Mouse (Mus musculus): Measurements from ENCODE around the gene Lat.
"Not testable (repeated sequence)": the region's sequence is repeated elsewhere in the genome, so short reads cannot be mapped to it uniquely, and the experiment has no call there.

The Lat gene

GRCm38 (mm10) chr7:126369393-126369792 lies at the start of gene Lat:
Gene Lat (minus strand): TSS chr7:126369570.
- DNase-seq (ENCODE audit: low spot score): no peak

GRCm38 (mm10) chr7:126418496-126418895 lies 49.1 kb upstream of the Lat start:
- DNase-seq (ENCODE audit: low spot score): no peak

GRCm38 (mm10) chr7:126417606-126418005 lies 48.2 kb upstream of the Lat start:
- no peak for DNase-seq (ENCODE audit: low spot score)

- peak; percentile 32 for DNase-seq (ENCODE audit: low spot score)
These were observed 47.7 kb upstream of the Lat start for GRCm38 (mm10) chr7:126417045-126417444.

- no peak for DNase-seq (ENCODE audit: low spot score)
These were observed 47.2 kb upstream of the Lat start for GRCm38 (mm10) chr7:126416615-126417014.

GRCm38 (mm10) chr7:126414725-126415124 lies 45.4 kb upstream of the Lat start, which contains the start of gene Cd19:
Gene Cd19 (minus strand): TSS chr7:126414889.
- DNase-seq (ENCODE audit: low spot score): no peak

GRCm38 (mm10) chr7:126411061-126411460 lies 41.7 kb upstream of the Lat start:
- DNase-seq (ENCODE audit: low spot score): no peak

- DNase-seq (ENCODE audit: low spot score): no peak
These were observed 39.3 kb upstream of the Lat start for GRCm38 (mm10) chr7:126408686-126409085.

GRCm38 (mm10) chr7:126402518-126402917 lies 33.1 kb upstream of the Lat start:
- DNase-seq (ENCODE audit: low spot score): not testable (repeated sequence)

GRCm38 (mm10) chr7:126399548-126399947 lies 30.2 kb upstream of the Lat start:
- peak; percentile 86 for DNase-seq (ENCODE audit: low spot score)

GRCm38 (mm10) chr7:126397822-126398221 lies 28.5 kb upstream of the Lat start:
- no peak for DNase-seq (ENCODE audit: low spot score)

GRCm38 (mm10) chr7:126397221-126397620 lies 27.9 kb upstream of the Lat start:
- DNase-seq (ENCODE audit: low spot score): no peak

- DNase-seq (ENCODE audit: low spot score): peak; percentile 100
These were observed 27.1 kb upstream of the Lat start, which contains the start of gene Nfatc2ip for GRCm38 (mm10) chr7:126396298-126397119. Gene Nfatc2ip (minus strand): TSS chr7:126396737.

- not testable (repeated sequence) for DNase-seq (ENCODE audit: low spot score)
These were observed 22.9 kb upstream of the Lat start for GRCm38 (mm10) chr7:126392086-126392884.

- DNase-seq (ENCODE audit: low spot score): no peak
These were observed 18.8 kb upstream of the Lat start for GRCm38 (mm10) chr7:126388185-126388584.

GRCm38 (mm10) chr7:126383565-126383964 lies 14.2 kb upstream of the Lat start:
- no peak for DNase-seq (ENCODE audit: low spot score)

GRCm38 (mm10) chr7:126377278-126378158 lies 8.1 kb upstream of the Lat start, which contains the start of gene Spns1:
Gene Spns1 (minus strand): TSS chr7:126377450.
- DNase-seq (ENCODE audit: low spot score): peak; percentile 99

- peak; percentile 20 for DNase-seq (ENCODE audit: low spot score)
These were observed 7.5 kb upstream of the Lat start for GRCm38 (mm10) chr7:126376903-126377277.

GRCm38 (mm10) chr7:126375012-126375411 lies 5.6 kb upstream of the Lat start:
- DNase-seq (ENCODE audit: low spot score): no peak

GRCm38 (mm10) chr7:126374526-126374925 lies 5.2 kb upstream of the Lat start:
- no peak for DNase-seq (ENCODE audit: low spot score)

GRCm38 (mm10) chr7:126373007-126373406 lies 3.6 kb upstream of the Lat start:
- no peak for DNase-seq (ENCODE audit: low spot score)

GRCm38 (mm10) chr7:126368367-126368766 lies 1.0 kb downstream of the Lat start:
- no peak for DNase-seq (ENCODE audit: low spot score)
